ENCODE assay signal across 20 mouse cellular contexts in genomic region chr17:47863023-47863422, GRCm38 (mm10). TPM values are rescaled to one million over a fixed set of nuclear protein-coding genes. Genes with fewer than 3 reads are reported as not detected.
DNase-seq lines count a peak whose midpoint lies in the region; ATAC-seq and TF ChIP-seq lines count a peak whose summit lies in the region.
"Had no signal": no experiment of that assay in that cellular context is flagged by ENCODE, and none has a peak within 500 bp of the region (broad histone marks: within the 10 kb centered on the region; RNA-seq: fewer than 3 reads in every experiment).

No protein-coding gene starts in this region.

- no peak for DNase-seq in forebrain, embryonic 10.5 days (ENCODE audit: extremely low spot score, low spot score)
- DNase-seq in hindbrain, embryonic 11.5 days (ENCODE audit: low spot score), result no peak
- no peak for DNase-seq in neural tube, embryonic 11.5 days (ENCODE audit: low spot score)
- DNase-seq: adrenal gland, postnatal 36 days; cerebellum, adult 2 months; gastrocnemius, postnatal 25 days; kidney, postnatal 4 days; thymus, adult 18-20 months had no signal

- no peak overlapping the region for H3ac ChIP-seq in myocyte (ENCODE audit: control insufficient read depth, insufficient read length)

- no peak overlapping the region; the same call in 1 of the 2 replicates for H3K9ac ChIP-seq in forebrain, embryonic 13.5 days
- no peak overlapping the region for H3K9ac ChIP-seq in hindbrain, embryonic 12.5 days
- no peak overlapping the region for H3K9ac ChIP-seq in hindbrain, embryonic 11.5 days (ENCODE audit: low read depth, low read length)
- no peak overlapping the region for H3K9ac ChIP-seq in neural tube, embryonic 11.5 days (ENCODE audit: low read length)
- H3K9ac ChIP-seq in neural tube, embryonic 15.5 days (replicated peaks), result no peak overlapping the region
- H3K9ac ChIP-seq: heart, embryonic 15.5 days; liver, embryonic 15.5 days; neural tube, embryonic 13.5 days had no signal

- H3K4me2 ChIP-seq in forebrain, embryonic 13.5 days, result no peak overlapping the region
- no peak overlapping the region for H3K4me2 ChIP-seq in hindbrain, embryonic 12.5 days (replicated peaks)
- H3K4me2 ChIP-seq in hindbrain, embryonic 11.5 days (replicated peaks; ENCODE audit: low read depth, low read length), result no peak overlapping the region
- no peak overlapping the region for H3K4me2 ChIP-seq in neural tube, embryonic 11.5 days (ENCODE audit: low read depth)
- no peak overlapping the region for H3K4me2 ChIP-seq in neural tube, embryonic 15.5 days
- no peak overlapping the region for H3K4me2 ChIP-seq in myocyte (ENCODE audit: low read depth)
- H3K4me2 ChIP-seq: heart, embryonic 15.5 days; liver, embryonic 15.5 days; neural tube, embryonic 13.5 days had no signal

- H3K79me2 ChIP-seq in myocyte (ENCODE audit: control insufficient read depth, insufficient read depth), result no peaks in the 10 kb centered on the region

- H3K27me3 ChIP-seq in forebrain, embryonic 10.5 days (ENCODE audit: poor library complexity, severe bottlenecking), result peaks cover 22% of the 10 kb centered on the region
- H3K27me3 ChIP-seq in forebrain, embryonic 13.5 days, result no peaks in the 10 kb centered on the region
- H3K27me3 ChIP-seq in hindbrain, embryonic 12.5 days, result no peaks in the 10 kb centered on the region; the same call in 1 of the 2 replicates
- H3K27me3 ChIP-seq in hindbrain, embryonic 11.5 days (ENCODE audit: control insufficient read depth, insufficient read depth, low read length), result no peaks in the 10 kb centered on the region
- H3K27me3 ChIP-seq in neural tube, embryonic 11.5 days (ENCODE audit: control insufficient read depth, insufficient read depth, low read length), result no peaks in the 10 kb centered on the region
- 0 out of 2 replicates have a peak, but pooled peaks cover 11% of the 10 kb centered on the region for H3K27me3 ChIP-seq in neural tube, embryonic 15.5 days (replicated peaks)
- no peaks in the 10 kb centered on the region for H3K27me3 ChIP-seq in myocyte (ENCODE audit: control insufficient read depth, insufficient read depth, insufficient read length)
- H3K27me3 ChIP-seq: heart, embryonic 15.5 days; neural tube, embryonic 13.5 days had no signal

- 55% methylated on average over 4 of the region's 4 CpGs for WGBS in forebrain, embryonic 10.5 days
- WGBS in forebrain, embryonic 13.5 days, result 70% methylated on average over 4 of the region's 4 CpGs
- 66% methylated on average over 4 of the region's 4 CpGs for WGBS in hindbrain, embryonic 12.5 days
- WGBS in hindbrain, embryonic 11.5 days, result 52% methylated on average over 4 of the region's 4 CpGs
- 61% methylated on average over 4 of the region's 4 CpGs for WGBS in neural tube, embryonic 11.5 days
- WGBS in neural tube, embryonic 15.5 days, result 53% methylated on average over 4 of the region's 4 CpGs

- ATAC-seq in forebrain, embryonic 13.5 days, result no peak
- ATAC-seq in hindbrain, embryonic 12.5 days (ENCODE audit: low FRiP score), result no peak
- no peak for ATAC-seq in hindbrain, embryonic 11.5 days (ENCODE audit: low FRiP score)
- ATAC-seq in neural tube, embryonic 11.5 days (ENCODE audit: insufficient read depth, low FRiP score, low TSS enrichment), result no peak
- no peak for ATAC-seq in neural tube, embryonic 15.5 days (ENCODE audit: low FRiP score)
- no peak for ATAC-seq in inflammation-experienced regulatory T-cells, adult 6 months
- ATAC-seq: CD4-positive, CD25-positive, alpha-beta regulatory T cell, adult 4 months; hindbrain, embryonic 16.5 days had no signal

- peaks cover 23% of the 10 kb centered on the region for H3K36me3 ChIP-seq in forebrain, embryonic 10.5 days (replicated peaks)
- H3K36me3 ChIP-seq in forebrain, embryonic 13.5 days (ENCODE audit: poor library complexity, severe bottlenecking), result peaks cover 14% of the 10 kb centered on the region
- H3K36me3 ChIP-seq in hindbrain, embryonic 12.5 days, result peaks cover 7% of the 10 kb centered on the region
- H3K36me3 ChIP-seq in hindbrain, embryonic 11.5 days (ENCODE audit: control insufficient read depth, insufficient read depth, low read length), result no peaks in the 10 kb centered on the region
- H3K36me3 ChIP-seq in neural tube, embryonic 11.5 days (ENCODE audit: control insufficient read depth, insufficient read depth, low read length), result no peaks in the 10 kb centered on the region; the same call in 1 of the 2 replicates
- no peaks in the 10 kb centered on the region for H3K36me3 ChIP-seq in neural tube, embryonic 15.5 days
- H3K36me3 ChIP-seq in myocyte (ENCODE audit: control insufficient read depth, insufficient read depth), result no peaks in the 10 kb centered on the region
- H3K36me3 ChIP-seq: liver, embryonic 15.5 days had no signal

- TF ChIP-seq POLR2A in myocyte (IDR thresholded peaks at IDR 0.05; ENCODE audit: insufficient read length, low read depth), result no peak

- peaks cover 35% of the 10 kb centered on the region for H3K4me1 ChIP-seq in forebrain, embryonic 10.5 days
- H3K4me1 ChIP-seq in forebrain, embryonic 13.5 days, result peaks cover 12% of the 10 kb centered on the region
- peaks cover 14% of the 10 kb centered on the region for H3K4me1 ChIP-seq in hindbrain, embryonic 12.5 days
- no peaks in the 10 kb centered on the region for H3K4me1 ChIP-seq in hindbrain, embryonic 11.5 days (replicated peaks; ENCODE audit: control insufficient read depth, insufficient read depth, low read length)
- H3K4me1 ChIP-seq in neural tube, embryonic 11.5 days (ENCODE audit: control insufficient read depth, insufficient read depth, low read length), result 0 out of 2 replicates have a peak, but pooled peaks cover 4% of the 10 kb centered on the region
- peaks cover 3% of the 10 kb centered on the region; the same call in 1 of the 2 replicates for H3K4me1 ChIP-seq in neural tube, embryonic 15.5 days
- H3K4me1 ChIP-seq: liver, embryonic 15.5 days had no signal

- peak overlapping the region; percentile 77 for H3K27ac ChIP-seq in forebrain, embryonic 10.5 days
- H3K27ac ChIP-seq in forebrain, embryonic 13.5 days, result no peak overlapping the region
- peak overlapping the region; percentile 55; the same call in 1 of the 2 replicates for H3K27ac ChIP-seq in hindbrain, embryonic 12.5 days
- H3K27ac ChIP-seq in hindbrain, embryonic 11.5 days (ENCODE audit: low read depth, low read length), result no peak overlapping the region
- H3K27ac ChIP-seq in neural tube, embryonic 11.5 days (ENCODE audit: low read depth, low read length), result 0 out of 2 replicates have a peak overlapping the region, but pooled peaks have one; percentile 27
- H3K27ac ChIP-seq in neural tube, embryonic 15.5 days (replicated peaks), result no peak overlapping the region
- H3K27ac ChIP-seq: heart, embryonic 15.5 days; liver, embryonic 15.5 days; macrophage; neural tube, embryonic 13.5 days had no signal

- no peak overlapping the region for H3K4me3 ChIP-seq in forebrain, embryonic 10.5 days
- H3K4me3 ChIP-seq in forebrain, embryonic 13.5 days, result no peak overlapping the region
- no peak overlapping the region for H3K4me3 ChIP-seq in hindbrain, embryonic 12.5 days
- no peak overlapping the region for H3K4me3 ChIP-seq in hindbrain, embryonic 11.5 days (ENCODE audit: low read depth, low read length)
- H3K4me3 ChIP-seq in neural tube, embryonic 11.5 days (ENCODE audit: low read depth, low read length), result no peak overlapping the region
- H3K4me3 ChIP-seq in neural tube, embryonic 15.5 days (replicated peaks), result no peak overlapping the region
- H3K4me3 ChIP-seq in myocyte, result no peak overlapping the region
- H3K4me3 ChIP-seq: heart, embryonic 15.5 days; liver, embryonic 15.5 days; neural tube, embryonic 13.5 days had no signal

- no peaks in the 10 kb centered on the region; the same call in 1 of the 2 replicates for H3K9me3 ChIP-seq in forebrain, embryonic 10.5 days
- no peaks in the 10 kb centered on the region for H3K9me3 ChIP-seq in forebrain, embryonic 13.5 days (replicated peaks)
- no peaks in the 10 kb centered on the region for H3K9me3 ChIP-seq in hindbrain, embryonic 12.5 days (replicated peaks)
- H3K9me3 ChIP-seq in hindbrain, embryonic 11.5 days (ENCODE audit: control insufficient read depth, low read length), result no peaks in the 10 kb centered on the region
- H3K9me3 ChIP-seq in neural tube, embryonic 11.5 days (ENCODE audit: control insufficient read depth, low read length), result no peaks in the 10 kb centered on the region
- H3K9me3 ChIP-seq in neural tube, embryonic 15.5 days (replicated peaks), result no peaks in the 10 kb centered on the region
- H3K9me3 ChIP-seq: heart, embryonic 15.5 days; liver, embryonic 15.5 days had no signal

TF ChIP-seq in myocyte, 11 proteins besides CTCF, POLR2A, EP300 and RAD21:
- TF ChIP-seq REST (IDR thresholded peaks at IDR 0.05; ENCODE audit: insufficient read depth, insufficient read length), result no peak
- no peak for TF ChIP-seq TCF3 (IDR thresholded peaks at IDR 0.05; ENCODE audit: insufficient read length, low read depth)
- peak; percentile 71 for TF ChIP-seq POLR2AphosphoS2 (IDR thresholded peaks at IDR 0.05; ENCODE audit: insufficient read length, low read depth)

RNA-seq across cellular contexts. Expression of gene Mdfi, which starts 28.5 kb away (rescaled TPM):
- 13.1 and 13.2 TPM in 2 replicates for polyA plus RNA-seq in forebrain, embryonic 10.5 days (2016; fragmentation: Nextera tagmentation; extraction: Ambion mirVana)
- polyA plus RNA-seq in forebrain, embryonic 13.5 days (2015; fragmentation: Nextera tagmentation; extraction: Ambion mirVana), result 2.6 and 3.1 TPM in 2 replicates
- 15.0 and 20.9 TPM in 2 replicates for polyA plus RNA-seq in hindbrain, embryonic 12.5 days (2016; fragmentation: Nextera tagmentation; extraction: Ambion mirVana)
- polyA plus RNA-seq in hindbrain, embryonic 11.5 days (2014; fragmentation: Nextera tagmentation; extraction: Ambion mirVana), result 39.0 and 40.5 TPM in 2 replicates
- polyA plus RNA-seq in neural tube, embryonic 11.5 days (2014; fragmentation: Nextera tagmentation; extraction: Ambion mirVana), result 43.4 and 50.3 TPM in 2 replicates
- 3.3 and 4.4 TPM in 2 replicates for polyA plus RNA-seq in neural tube, embryonic 15.5 days (2015; fragmentation: Nextera tagmentation; extraction: Ambion mirVana)
- polyA plus RNA-seq in myocyte (2012; fragmentation: generic; extraction: Trizol), result 1.1 TPM
- not detected for polyA plus RNA-seq in inflammation-experienced regulatory T-cells, adult 6 months (2017; shearing (Covaris generic))
- polyA plus RNA-seq: CD4-positive, CD25-positive, alpha-beta regulatory T cell, adult 4 months; G1E; macrophage had no signal

Comparison
In these comparisons a context has a peak if more than half of its experiments do, and no peak if none do; other contexts are left out.
1. H3K27ac ChIP-seq: peak in forebrain, embryonic 10.5 days (single experiment), hindbrain, embryonic 12.5 days (single experiment) and neural tube, embryonic 11.5 days (single experiment); none in forebrain, embryonic 13.5 days (single experiment), hindbrain, embryonic 11.5 days (single experiment) and neural tube, embryonic 15.5 days (single experiment).